Mouse (Mus musculus) embryonic facial prominence, embryonic 13.5 days (tissue): ENCODE measurements at regions not wholly inside any gene's neighbourhood (a gene's known extent, or its start where the extent isn't known, plus 50 kb on each side); places are given as distances from the start of the nearest gene placed in this dataset.

Experiments used
- ATAC-seq: fragments of 200-750 bp; cut with Nextera tagmentation; 2 replicates; pipeline ENCODE4 v1.8.0; 2017; ENCODE audit warnings: low read depth; ENCODE audit not compliant: insufficient number of reproducible peaks, insufficient read depth, low FRiP score, low TSS enrichment
- H3K27ac ChIP-seq: fragments of 300-500 bp; sonication (generic); 2 replicates; pipeline ENCODE4 v1.5.1; 2015; ENCODE audit warnings: moderate library complexity, mild to moderate bottlenecking, inconsistent platforms
- H3K27me3 ChIP-seq: fragments of 300-500 bp; sonication (generic); 2 replicates; pipeline ENCODE4 v1.6.1; 2015; ENCODE audit warnings: mild to moderate bottlenecking, inconsistent platforms
- H3K36me3 ChIP-seq: fragments of 300-500 bp; sonication (generic); 2 replicates; pipeline ENCODE4 v1.6.1; 2015; ENCODE audit warnings: mild to moderate bottlenecking, inconsistent platforms
- H3K4me1 ChIP-seq: fragments of 300-500 bp; sonication (generic); 2 replicates; pipeline ENCODE4 v1.6.1; 2015; ENCODE audit warnings: inconsistent platforms
- H3K4me2 ChIP-seq: fragments of 300-500 bp; sonication (generic); 2 replicates; pipeline ENCODE4 v1.6.1; 2015; ENCODE audit warnings: moderate library complexity, mild to moderate bottlenecking, inconsistent platforms
- H3K4me3 ChIP-seq: fragments of 300-500 bp; sonication (generic); 2 replicates; pipeline ENCODE4 v1.5.1; 2015; ENCODE audit warnings: mild to moderate bottlenecking, inconsistent platforms
- H3K9ac ChIP-seq: fragments of 300-500 bp; sonication (generic); 2 replicates; pipeline ENCODE4 v1.6.1; 2015; ENCODE audit warnings: mild to moderate bottlenecking, inconsistent platforms
- H3K9me3 ChIP-seq: fragments of 300-500 bp; sonication (generic); 2 replicates; pipeline ENCODE4 v1.6.1; 2016; ENCODE audit warnings: inconsistent platforms
- WGBS: fragments of 180-500 bp; shearing (Covaris S2); methylation state at CpG from one replicate; pipeline ENCODE4 v1.1.7; 2015; ENCODE audit warnings: mixed read lengths; 5-methylcytosine and 5-hydroxymethylcytosine counted together

DNA sequence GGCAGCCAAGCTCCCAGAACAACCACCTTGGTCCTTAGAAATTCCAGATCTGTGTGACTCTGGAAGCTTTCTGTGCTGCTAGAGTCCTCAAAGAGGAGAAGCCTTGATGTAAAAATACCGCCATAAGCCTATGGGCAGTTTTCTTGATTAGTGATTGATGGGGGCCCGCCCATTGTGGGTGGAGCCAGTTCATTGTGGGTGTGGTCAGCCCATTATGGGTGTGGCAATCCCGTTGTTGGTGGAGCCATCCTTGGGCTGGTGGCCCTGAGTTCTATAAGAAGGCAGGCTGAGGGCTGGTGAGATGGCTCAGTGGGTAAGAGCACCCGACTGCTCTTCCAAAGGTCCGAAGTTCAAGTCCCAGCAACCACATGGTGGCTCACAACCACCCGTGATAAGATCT is 97.3 kb downstream of the Cryba4 start:
- WGBS: 73% methylated on average over 6 of the region's 6 CpGs
- H3K4me1 ChIP-seq: peaks cover 8% of the 10 kb centered on the region; the same call in 1 of the 2 replicates
- H3K4me2 ChIP-seq: no peak overlapping the region
- no peak for ATAC-seq
- H3K4me3 ChIP-seq: no peak overlapping the region
- no peak overlapping the region for H3K9ac ChIP-seq
- no peaks in the 10 kb centered on the region for H3K9me3 ChIP-seq
- no peaks in the 10 kb centered on the region for H3K36me3 ChIP-seq
- H3K27ac ChIP-seq: no peak overlapping the region
- peaks cover 18% of the 10 kb centered on the region for H3K27me3 ChIP-seq

- no peak for ATAC-seq
- Histone ChIP-seq H3K27me3 (peaks cover 24% of the 10 kb centered on the region), H3K27ac (no peak overlapping the region), H3K4me3 (no peak overlapping the region), H3K9me3 (no peaks in the 10 kb centered on the region), H3K4me1 (peaks cover 10% of the 10 kb centered on the region; the same call in 1 of the 2 replicates), H3K9ac (no peak overlapping the region), H3K36me3 (no peaks in the 10 kb centered on the region), H3K4me2 (no peak overlapping the region)
- WGBS: 31% methylated on average over 1 of the region's 1 CpGs
Measured at GRCm38 (mm10) chr5:112156005-112156404, 96.3 kb downstream of the Cryba4 start.

DNA sequence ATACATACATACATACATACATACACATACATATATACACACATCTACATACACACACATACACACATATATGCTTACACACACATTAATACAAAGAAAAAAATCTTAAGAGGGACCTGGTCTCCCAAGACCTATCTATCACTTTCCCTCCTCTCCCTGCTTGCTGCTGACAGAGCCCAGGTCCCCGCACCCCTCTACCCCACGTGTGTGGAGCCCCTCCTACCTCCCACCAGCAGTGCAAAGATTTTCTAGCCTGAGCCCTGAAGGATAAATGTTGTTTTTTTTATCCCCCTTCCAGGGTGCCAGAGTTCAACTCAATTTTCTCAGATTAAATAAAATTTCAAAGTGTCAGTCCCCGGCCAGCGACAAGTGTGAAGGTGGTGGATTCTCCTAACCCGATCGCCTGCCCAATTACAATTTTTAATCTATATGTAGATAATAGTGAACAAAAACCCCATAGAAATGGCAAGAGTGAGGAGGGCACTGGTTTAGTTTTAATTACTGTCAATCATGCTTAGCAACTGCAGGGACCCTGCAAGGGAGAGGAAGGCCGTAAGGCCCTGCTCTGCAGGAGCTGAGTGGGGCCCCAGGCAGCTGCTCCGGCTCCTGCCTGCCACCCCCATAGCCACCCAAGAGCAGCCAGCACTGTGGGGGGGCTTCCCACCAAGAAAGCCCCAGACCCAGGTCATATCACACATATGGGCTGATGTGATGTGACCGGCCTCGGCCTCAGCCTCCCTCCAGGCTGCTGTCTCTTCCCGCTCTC is 85.7 kb downstream of the Cryba4 start:
- ATAC-seq: no peak
- no peak overlapping the region for H3K4me2 ChIP-seq
- H3K4me3 ChIP-seq: no peak overlapping the region
- no peaks in the 10 kb centered on the region for H3K9me3 ChIP-seq
- WGBS: 43% methylated on average over 11 of the region's 11 CpGs
- H3K27me3 ChIP-seq: peaks cover 9% of the 10 kb centered on the region; the same call in 1 of the 2 replicates
- peaks cover 26% of the 10 kb centered on the region for H3K4me1 ChIP-seq
- no peak overlapping the region for H3K9ac ChIP-seq
- no peak overlapping the region for H3K27ac ChIP-seq
- H3K36me3 ChIP-seq: no peaks in the 10 kb centered on the region

GRCm38 (mm10) chr5:112167790-112168189 is 84.5 kb downstream of the Cryba4 start:
- no peak for ATAC-seq
- Histone ChIP-seq H3K4me3 (no peak overlapping the region), H3K4me1 (peaks cover 15% of the 10 kb centered on the region), H3K9ac (no peak overlapping the region), H3K27me3 (peaks cover 4% of the 10 kb centered on the region; the same call in 1 of the 2 replicates), H3K27ac (no peak overlapping the region), H3K9me3 (no peaks in the 10 kb centered on the region), H3K36me3 (no peaks in the 10 kb centered on the region), H3K4me2 (no peak overlapping the region)
- WGBS: 53% methylated on average over 10 of the region's 10 CpGs

DNA sequence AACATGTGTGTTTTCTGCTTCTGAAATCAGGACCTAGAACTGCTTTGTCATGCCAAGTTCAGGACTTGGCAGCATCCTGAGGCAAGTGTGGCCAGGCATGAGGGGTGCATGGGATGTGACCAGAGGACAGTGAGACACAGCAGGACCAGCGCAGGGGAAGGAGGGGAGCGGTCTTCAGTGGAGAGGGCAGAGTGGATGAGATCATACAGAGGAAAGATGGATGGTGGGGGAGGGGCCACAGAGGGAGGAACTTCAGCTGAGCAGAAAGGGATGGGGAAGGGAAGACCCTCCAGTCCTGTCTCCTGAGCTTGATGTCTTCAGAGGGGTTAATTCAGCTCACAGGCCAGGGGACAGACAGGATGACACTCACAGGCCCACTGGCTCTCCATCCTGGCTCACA is 81.0 kb downstream of the Cryba4 start:
- no peak overlapping the region for H3K27ac ChIP-seq
- no peaks in the 10 kb centered on the region for H3K36me3 ChIP-seq
- WGBS: 77% methylated on average over 2 of the region's 2 CpGs
- peaks cover 3% of the 10 kb centered on the region; the same call in 1 of the 2 replicates for H3K27me3 ChIP-seq
- peaks cover 8% of the 10 kb centered on the region; the same call in 1 of the 2 replicates for H3K4me1 ChIP-seq
- H3K9ac ChIP-seq: no peak overlapping the region
- no peak overlapping the region for H3K4me3 ChIP-seq
- no peak overlapping the region for H3K4me2 ChIP-seq
- H3K9me3 ChIP-seq: no peaks in the 10 kb centered on the region
- ATAC-seq: no peak

DNA sequence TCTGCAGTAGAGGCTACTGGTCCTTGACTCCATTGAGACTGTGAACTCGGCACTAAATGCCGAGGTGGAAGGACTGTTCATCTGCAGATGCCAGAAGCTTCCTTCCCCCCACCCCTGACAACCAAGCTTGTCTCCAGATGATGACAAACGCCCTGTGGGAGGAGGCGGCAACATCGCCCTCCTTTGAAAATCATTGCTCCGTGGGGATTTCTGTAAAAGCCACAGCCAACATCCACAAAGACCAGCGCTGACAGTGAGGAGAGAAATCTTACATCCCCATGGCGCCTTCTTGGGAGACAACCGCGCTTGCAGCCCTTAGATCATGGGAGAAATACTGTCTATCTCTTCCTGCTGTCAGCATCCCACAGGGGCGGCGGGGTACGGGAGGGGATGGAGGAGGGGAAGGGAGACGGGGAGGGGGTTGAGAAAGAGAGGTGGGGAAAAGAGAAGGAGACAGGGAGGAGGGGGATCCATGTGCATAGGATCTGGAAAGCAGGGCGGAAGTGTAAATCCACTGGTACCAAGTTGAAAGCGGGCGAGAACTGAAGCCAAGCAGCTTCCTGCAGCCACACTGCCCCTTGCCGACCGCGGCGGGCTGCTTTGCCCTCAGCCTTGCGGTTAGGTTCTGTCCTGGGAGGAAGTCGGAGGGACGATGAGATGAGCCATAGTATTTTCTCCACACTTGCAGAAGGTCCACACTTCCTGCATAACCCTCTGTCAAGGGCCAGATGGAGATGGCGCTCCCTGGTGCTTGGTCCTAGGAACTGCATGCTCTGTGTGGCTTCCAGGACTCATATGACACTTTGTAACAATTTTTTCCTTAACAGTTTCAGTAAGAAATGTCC is 72.9 kb downstream of the Cryba4 start:
- ATAC-seq: no peak
- H3K4me3 ChIP-seq: peak overlapping the region; percentile 32
- H3K36me3 ChIP-seq: no peaks in the 10 kb centered on the region
- no peaks in the 10 kb centered on the region for H3K9me3 ChIP-seq
- H3K9ac ChIP-seq: peak overlapping the region; percentile 23; the same call in 1 of the 2 replicates
- no peak overlapping the region for H3K27ac ChIP-seq
- peak overlapping the region; percentile 54 for H3K4me2 ChIP-seq
- peaks cover 9% of the 10 kb centered on the region; the same call in 1 of the 2 replicates for H3K4me1 ChIP-seq
- 26% methylated on average over 25 of the region's 25 CpGs for WGBS
- peaks cover 21% of the 10 kb centered on the region for H3K27me3 ChIP-seq

DNA sequence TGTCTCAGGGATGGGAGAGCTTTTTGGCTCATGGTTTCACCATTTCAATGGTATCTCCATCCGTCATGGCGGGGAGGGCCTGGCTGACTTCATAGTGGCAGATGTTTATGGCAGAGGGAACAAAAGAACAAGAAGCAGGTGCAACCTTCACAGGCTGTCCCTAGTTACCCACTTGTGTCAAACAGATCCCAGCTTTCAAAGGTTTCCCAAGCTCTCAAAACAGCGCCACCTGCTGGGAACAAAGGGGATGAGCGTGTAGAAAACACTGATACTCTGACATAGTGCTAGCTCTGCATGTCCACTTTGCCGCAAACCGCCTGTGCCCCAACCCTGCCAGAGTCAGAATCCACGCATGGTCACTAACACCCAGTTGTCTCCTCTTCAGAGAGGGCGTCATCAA is 69.5 kb downstream of the Cryba4 start:
- Histone ChIP-seq H3K4me1 (peaks cover 13% of the 10 kb centered on the region), H3K4me3 (no peak overlapping the region), H3K9ac (no peak overlapping the region), H3K27me3 (peaks cover 28% of the 10 kb centered on the region), H3K27ac (no peak overlapping the region), H3K4me2 (no peak overlapping the region), H3K9me3 (no peaks in the 10 kb centered on the region), H3K36me3 (no peaks in the 10 kb centered on the region)
- 38% methylated on average over 8 of the region's 8 CpGs for WGBS
- ATAC-seq: no peak

GRCm38 (mm10) chr5:112195667-112196066 is 56.7 kb downstream of the Cryba4 start:
- H3K9me3 ChIP-seq: no peaks in the 10 kb centered on the region
- no peak overlapping the region for H3K4me3 ChIP-seq
- H3K9ac ChIP-seq: no peak overlapping the region
- no peak overlapping the region for H3K27ac ChIP-seq
- H3K4me1 ChIP-seq: peaks cover 14% of the 10 kb centered on the region
- no peak for ATAC-seq
- H3K36me3 ChIP-seq: no peaks in the 10 kb centered on the region
- no peaks in the 10 kb centered on the region for H3K27me3 ChIP-seq
- WGBS: 58% methylated on average over 6 of the region's 6 CpGs
- no peak overlapping the region for H3K4me2 ChIP-seq
